Mouse (Mus musculus) inflammation-experienced regulatory T-cells, adult 6 months (primary cell): ENCODE measurements around the gene Batf3. TPM values are rescaled to one million over a fixed set of nuclear protein-coding genes. Genes with fewer than 3 reads are reported as not detected.
"Not testable (repeated sequence)": the region's sequence is repeated elsewhere in the genome, so short reads cannot be mapped to it uniquely, and the experiment has no call there.

Source experiments
- ATAC-seq: one replicate; pipeline ENCODE4 v1.8.0; 2017
- polyA plus RNA-seq, 3 experiments: library from polyadenylated mRNA; unstranded; fragments of 100-300 nt; shearing (Covaris generic); gene quantifications; one replicate each; pipeline ENCODE4 v1.2.1; 2017

The Batf3 gene
- polyA plus RNA-seq, 3 experiments from 2014 or later, result 1.4 TPM; not detected in 2

- no peak for ATAC-seq
Measured at GRCm38 (mm10) chr1:191132934-191133333, 35.3 kb downstream of the Batf3 start.

- no peak for ATAC-seq
Measured at GRCm38 (mm10) chr1:191135406-191135805, 37.8 kb downstream of the Batf3 start.

GRCm38 (mm10) chr1:191138436-191138835 lies 40.8 kb downstream of the Batf3 start:
- ATAC-seq, result no peak

GRCm38 (mm10) chr1:191138874-191139495 lies 41.3 kb downstream of the Batf3 start:
- ATAC-seq, result no peak

GRCm38 (mm10) chr1:191140983-191141382 lies 43.3 kb downstream of the Batf3 start:
- no peak for ATAC-seq

- not testable (repeated sequence) for ATAC-seq
Measured at GRCm38 (mm10) chr1:191149489-191149888, 51.8 kb downstream of the Batf3 start.

GRCm38 (mm10) chr1:191150924-191151605 lies 53.4 kb downstream of the Batf3 start:
- ATAC-seq, result no peak

GRCm38 (mm10) chr1:191153052-191153451 lies 55.4 kb downstream of the Batf3 start:
- peak; percentile 84 for ATAC-seq

GRCm38 (mm10) chr1:191154314-191154713 lies 56.7 kb downstream of the Batf3 start:
- no peak for ATAC-seq

Other genes with a start within 250 kb of the Batf3 start
- 1 to 10 TPM; 4.7 to 8.8 (median 8.8) TPM for gene Rps6kc1, start 186.1 kb upstream of the Batf3 start, polyA plus RNA-seq
- gene Angel2, start 172.7 kb upstream of the Batf3 start, polyA plus RNA-seq, result 10 to 100 TPM; 49.9 to 55.6 (median 50.2) TPM
- gene Vash2, start 118.6 kb upstream of the Batf3 start, polyA plus RNA-seq, result 1 to 10 TPM in 1 of 3 experiments, under 1 TPM in 2; 0.33 to 1.2 (median 0.59) TPM
- 10 to 100 TPM in 1 of 3 experiments, 1 to 10 TPM in 2; 5.9 to 10.2 (median 8.2) TPM for gene Flvcr1, start 71.7 kb upstream of the Batf3 start, polyA plus RNA-seq
- gene Spata45, start 61.2 kb upstream of the Batf3 start, polyA plus RNA-seq, result 1 to 10 TPM in 1 of 3 experiments, not detected in 2; 1.1 TPM
- gene Tatdn3, start 34.9 kb upstream of the Batf3 start, polyA plus RNA-seq, result 10 to 100 TPM in 2 of 3 experiments, 1 to 10 TPM in 1; 5.3 to 14.7 (median 11.0) TPM
- gene Nsl1, start 34.8 kb upstream of the Batf3 start, polyA plus RNA-seq, result 1 to 10 TPM; 1.1 to 7.4 (median 4.2) TPM
- gene Fam71a, start 67.0 kb downstream of the Batf3 start, polyA plus RNA-seq, result not detected
- gene Atf3, start 120.2 kb downstream of the Batf3 start, polyA plus RNA-seq, result not detected
- 1 to 10 TPM; 1.7 to 2.5 (median 1.8) TPM for gene Nenf, start 220.3 kb downstream of the Batf3 start, polyA plus RNA-seq
- gene Tmem206, start 228.1 kb downstream of the Batf3 start, polyA plus RNA-seq, result 10 to 100 TPM; 15.5 to 29.6 (median 23.7) TPM